Comparison of ENCODE assay signal across 9 mouse cellular contexts in the genomic region with DNA sequence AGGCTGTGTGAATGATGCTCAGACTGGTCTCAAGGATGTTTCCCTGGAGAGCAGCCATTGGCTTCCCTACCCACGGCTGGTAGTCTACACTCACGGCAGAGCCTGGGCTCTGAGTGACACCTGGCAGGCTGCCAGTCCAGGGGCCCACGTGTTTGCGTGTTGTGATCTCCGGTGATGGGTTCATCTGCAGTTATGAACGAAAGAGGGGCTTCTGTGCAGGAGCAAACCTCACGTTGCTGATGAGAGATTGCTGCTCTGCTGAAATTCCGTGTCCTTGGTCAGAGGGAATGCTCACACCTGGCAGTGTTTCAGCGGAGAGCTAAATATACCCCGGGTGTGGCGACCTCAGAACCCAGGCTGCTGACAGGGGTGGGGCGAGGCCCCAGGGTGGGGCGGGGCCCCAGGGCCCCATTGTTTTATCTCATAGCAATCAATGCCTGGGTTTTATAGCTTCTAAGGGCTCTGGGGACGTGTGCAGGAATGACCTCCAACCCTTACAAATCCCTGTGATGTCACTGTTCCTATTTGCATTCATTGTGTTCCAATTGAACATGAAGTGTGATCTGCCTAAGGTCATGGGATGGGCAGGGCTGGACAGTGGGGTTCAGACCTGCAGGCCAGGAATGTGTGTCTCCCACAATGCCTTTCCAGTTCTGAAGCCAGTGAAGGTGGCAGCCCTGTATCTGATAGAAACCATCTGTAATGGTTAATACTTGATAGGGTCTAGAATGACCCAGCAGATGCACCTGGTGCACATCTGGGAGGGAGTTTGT. TPM values are rescaled to one million over a fixed set of nuclear protein-coding genes. Genes with fewer than 3 reads are reported as not detected.
A peak's percentile ranks its signal among the peaks of the same experiment; 100 is the strongest.
DNase-seq lines count a peak whose midpoint lies in the region; ATAC-seq lines count a peak whose summit lies in the region.
"Had no signal": no experiment of that assay in that cellular context is flagged by ENCODE, and none has a peak within 500 bp of the region (broad histone marks: within the 10 kb centered on the region; RNA-seq: fewer than 3 reads in every experiment).

No protein-coding gene starts in this region.

- H3K4me1 ChIP-seq in midbrain, embryonic 14.5 days (ENCODE audit: control insufficient read depth, insufficient read depth, low read length) = no peaks in the 10 kb centered on the region
- H3K4me1 ChIP-seq in midbrain, embryonic 10.5 days = peaks cover 9% of the 10 kb centered on the region; the same call in 1 of the 2 replicates
- H3K4me1 ChIP-seq in heart, embryonic 13.5 days = peaks cover 86% of the 10 kb centered on the region
- no peaks in the 10 kb centered on the region; the same call in 1 of the 2 replicates for H3K4me1 ChIP-seq in stomach, embryonic 15.5 days

- whole genome bisulfite sequencing in midbrain, embryonic 14.5 days = 71% methylated on average over 14 of the region's 14 CpGs
- 85% methylated on average over 14 of the region's 14 CpGs for WGBS in midbrain, embryonic 10.5 days
- 36% methylated on average over 14 of the region's 14 CpGs for WGBS in heart, embryonic 13.5 days
- WGBS in stomach, embryonic 15.5 days = 39% methylated on average over 14 of the region's 14 CpGs

- peak; percentile 33 for DNase-seq in midbrain, embryonic 14.5 days
- no peak for DNase-seq in midbrain, embryonic 10.5 days (ENCODE audit: low spot score)
- peak; percentile 87 for DNase-seq in adrenal gland, adult 2 months
- DNase-seq in T-cell, adult 2 months (ENCODE audit: low spot score) = no peak
- DNase-seq in kidney, postnatal 4 days = no peak
- DNase-seq in lung, adult 18-20 months = no peak

- no peaks in the 10 kb centered on the region for H3K27me3 ChIP-seq in midbrain, embryonic 14.5 days (ENCODE audit: control insufficient read depth, insufficient read depth, low read length)
- H3K27me3 ChIP-seq in midbrain, embryonic 10.5 days (ENCODE audit: low read depth, poor library complexity, severe bottlenecking) = no peaks in the 10 kb centered on the region
- H3K27me3 ChIP-seq in heart, embryonic 13.5 days (replicated peaks) = 0 out of 2 replicates have a peak, but pooled peaks cover 3% of the 10 kb centered on the region
- H3K27me3 ChIP-seq in stomach, embryonic 15.5 days (replicated peaks) = no peaks in the 10 kb centered on the region
- H3K27me3 ChIP-seq: Patski had no signal

- no peak overlapping the region for H3K9ac ChIP-seq in midbrain, embryonic 14.5 days (replicated peaks; ENCODE audit: low read length)
- H3K9ac ChIP-seq in heart, embryonic 13.5 days = no peak overlapping the region
- no peak overlapping the region for H3K9ac ChIP-seq in stomach, embryonic 15.5 days

- H3K9me3 ChIP-seq in midbrain, embryonic 14.5 days (ENCODE audit: control insufficient read depth, low read length) = no peaks in the 10 kb centered on the region
- no peaks in the 10 kb centered on the region for H3K9me3 ChIP-seq in midbrain, embryonic 10.5 days (replicated peaks)
- H3K9me3 ChIP-seq in heart, embryonic 13.5 days = no peaks in the 10 kb centered on the region
- no peaks in the 10 kb centered on the region for H3K9me3 ChIP-seq in stomach, embryonic 15.5 days

- H3K36me3 ChIP-seq in midbrain, embryonic 14.5 days (ENCODE audit: control insufficient read depth, insufficient read depth, low read length) = no peaks in the 10 kb centered on the region
- H3K36me3 ChIP-seq in midbrain, embryonic 10.5 days = no peaks in the 10 kb centered on the region
- no peaks in the 10 kb centered on the region for H3K36me3 ChIP-seq in heart, embryonic 13.5 days
- no peaks in the 10 kb centered on the region for H3K36me3 ChIP-seq in stomach, embryonic 15.5 days

- H3K4me3 ChIP-seq in midbrain, embryonic 14.5 days (replicated peaks; ENCODE audit: low read depth, low read length) = no peak overlapping the region
- H3K4me3 ChIP-seq in midbrain, embryonic 10.5 days = no peak overlapping the region
- H3K4me3 ChIP-seq in heart, embryonic 13.5 days = no peak overlapping the region
- no peak overlapping the region for H3K4me3 ChIP-seq in stomach, embryonic 15.5 days (replicated peaks)

- no peak overlapping the region for H3K4me2 ChIP-seq in midbrain, embryonic 14.5 days (ENCODE audit: low read length)
- peak overlapping the region; percentile 51 for H3K4me2 ChIP-seq in heart, embryonic 13.5 days
- no peak overlapping the region for H3K4me2 ChIP-seq in stomach, embryonic 15.5 days

- no peak for ATAC-seq in midbrain, embryonic 14.5 days (ENCODE audit: low FRiP score, low TSS enrichment)
- ATAC-seq in heart, embryonic 13.5 days (ENCODE audit: extremely low read depth, insufficient number of reproducible peaks, low FRiP score, low TSS enrichment) = no peak
- peak; percentile 48; the same call in 1 of the 2 replicates for ATAC-seq in stomach, embryonic 15.5 days (ENCODE audit: insufficient read depth, low FRiP score, low read depth)
- ATAC-seq: Patski had no signal

- no peak overlapping the region for H3K27ac ChIP-seq in midbrain, embryonic 14.5 days (replicated peaks; ENCODE audit: low read depth, low read length)
- no peak overlapping the region for H3K27ac ChIP-seq in midbrain, embryonic 10.5 days (replicated peaks)
- peak overlapping the region; percentile 75 for H3K27ac ChIP-seq in heart, embryonic 13.5 days (replicated peaks)
- H3K27ac ChIP-seq in stomach, embryonic 15.5 days = no peak overlapping the region

RNA-seq across cellular contexts. Expression of gene Ablim2, which starts 13.4 kb away (rescaled TPM):
- polyA plus RNA-seq in midbrain, embryonic 14.5 days (2014; fragmentation: Nextera tagmentation; extraction: Ambion mirVana) = 9.6 and 13.9 TPM in 2 replicates
- polyA plus RNA-seq in midbrain, embryonic 10.5 days (2016; fragmentation: Nextera tagmentation; extraction: Ambion mirVana) = 0.62 and 0.84 TPM in 2 replicates
- 10 to 100 TPM in 1 of 2 experiments, 1 to 10 TPM in 1; 9.5 to 10.1 TPM for total RNA-seq in adrenal gland, adult 2 months (2021)
- polyA plus RNA-seq in adrenal gland, adult 2 months (2012; rRNA removed) = 34.8 and 38.2 TPM in 2 replicates
- polyA plus RNA-seq in heart, embryonic 13.5 days (2015; fragmentation: Nextera tagmentation; extraction: Ambion mirVana) = 4.9 and 5.1 TPM in 2 replicates
- polyA plus RNA-seq in stomach, embryonic 15.5 days (2015; fragmentation: Nextera tagmentation; extraction: Ambion mirVana) = 2.8 and 3.4 TPM in 2 replicates

RNA-seq across cellular contexts. Expression of gene Sh3tc1, which starts 31.3 kb away (rescaled TPM):
- polyA plus RNA-seq in midbrain, embryonic 14.5 days (2014; fragmentation: Nextera tagmentation; extraction: Ambion mirVana) = 1.7 and 2.2 TPM in 2 replicates
- 3.6 and 3.8 TPM in 2 replicates for polyA plus RNA-seq in midbrain, embryonic 10.5 days (2016; fragmentation: Nextera tagmentation; extraction: Ambion mirVana)
- total RNA-seq in adrenal gland, adult 2 months (2021) = 10 to 100 TPM; 22.2 to 25.8 TPM
- 27.7 and 28.0 TPM in 2 replicates for polyA plus RNA-seq in adrenal gland, adult 2 months (2012; rRNA removed)
- polyA plus RNA-seq in heart, embryonic 13.5 days (2015; fragmentation: Nextera tagmentation; extraction: Ambion mirVana) = 9.2 and 9.7 TPM in 2 replicates
- polyA plus RNA-seq in stomach, embryonic 15.5 days (2015; fragmentation: Nextera tagmentation; extraction: Ambion mirVana) = 6.5 and 7.4 TPM in 2 replicates

Comparison
In these comparisons a context has a peak if more than half of its experiments do, and no peak if none do; other contexts are left out.
1. DNase-seq: peak in midbrain, embryonic 14.5 days (single experiment) and adrenal gland, adult 2 months (single experiment); none in midbrain, embryonic 10.5 days (single experiment), T-cell, adult 2 months (single experiment), kidney, postnatal 4 days (0 of 2) and lung, adult 18-20 months (0 of 2).